Mouse (Mus musculus) embryonic fibroblast, embryonic 13.5 days (primary cell): ENCODE measurements at regions not wholly inside any gene's neighbourhood (a gene's known extent, or its start where the extent isn't known, plus 50 kb on each side); places are given as distances from the start of the nearest gene placed in this dataset.

Source experiments
- CTCF ChIP-seq: IDR thresholded peaks from 2 replicates; pipeline ENCODE4 v1.5.1; 2011; ENCODE audit warnings: mild to moderate bottlenecking, control low read depth, low read length, moderate library complexity, borderline replicate concordance; ENCODE audit not compliant: insufficient read depth
- POLR2A ChIP-seq: IDR thresholded peaks from 2 replicates; pipeline ENCODE4 v1.6.1; 2011; ENCODE audit warnings: low read depth, mild to moderate bottlenecking, control low read depth, low read length, moderate library complexity

DNA sequence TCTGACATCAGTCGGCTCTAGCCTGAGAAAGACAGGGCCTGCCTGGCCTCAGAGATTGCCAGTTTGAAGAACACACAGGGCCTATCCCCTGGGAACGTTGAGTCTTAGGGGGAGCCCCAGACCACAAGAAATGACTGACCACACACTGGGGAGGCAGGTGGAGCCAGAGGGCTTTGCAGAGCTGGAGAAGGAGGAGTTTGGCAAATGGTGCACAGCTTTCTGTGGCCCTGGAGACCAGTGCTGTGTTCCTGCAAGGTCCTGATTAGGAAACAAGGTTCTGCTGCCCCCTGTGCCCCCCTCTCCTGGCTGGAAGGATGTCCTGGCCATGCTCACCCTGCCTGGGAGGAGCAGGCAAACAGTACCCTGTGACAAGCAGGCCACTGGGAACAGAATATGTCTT lies 82.2 kb upstream of the 1600014C23Rik start:
- TF ChIP-seq POLR2A (no peak), CTCF (no peak)
